Mouse (Mus musculus): ENCODE data around the gene Rab8b. TPM values are rescaled to one million over a fixed set of nuclear protein-coding genes. Genes with fewer than 3 reads are reported as not detected.

The Rab8b gene
- polyA plus RNA-seq (2014; fragmentation: Nextera tagmentation; extraction: Ambion mirVana): 15.3 and 22.4 TPM in 2 replicates

GRCm38 (mm10) chr9:66919382-66919971 is at the start of gene Rab8b:
Gene Rab8b, minus strand, starts transcription at chr9:66919687.
- Histone ChIP-seq H3K9me3 (replicated peaks; ENCODE audit: control insufficient read depth, low read length) (no peaks in the 10 kb centered on the region), H3K4me3 (ENCODE audit: low read depth, low read length) (peak within 1 kb of the TSS; percentile 82), H3K27ac (ENCODE audit: low read depth, low read length) (peak within 1 kb of the TSS; percentile 85), H3K4me1 (ENCODE audit: control insufficient read depth, insufficient read depth, low read length) (peaks cover 18% of the 10 kb centered on the region), H3K36me3 (ENCODE audit: control insufficient read depth, insufficient read depth, low read length) (0 out of 2 replicates have a peak, but pooled peaks cover 8% of the 10 kb centered on the region), H3K4me2 (ENCODE audit: low read length) (peak within 1 kb of the TSS; percentile 69), H3K9ac (ENCODE audit: low read length) (peak within 1 kb of the TSS; percentile 89), H3K27me3 (replicated peaks; ENCODE audit: control insufficient read depth, insufficient read depth, low read length) (no peaks in the 10 kb centered on the region)
- DNase-seq (ENCODE audit: low spot score) (peak; percentile 98), ATAC-seq (peak; percentile 99)
- 1% methylated on average over 47 of the region's 49 CpGs for WGBS

- H3K9me3 ChIP-seq (replicated peaks; ENCODE audit: control insufficient read depth, low read length): no peaks in the 10 kb centered on the region
- no peak overlapping the region for H3K27ac ChIP-seq (ENCODE audit: low read depth, low read length)
- no peak overlapping the region for H3K4me3 ChIP-seq (ENCODE audit: low read depth, low read length)
- ATAC-seq (no peak), DNase-seq (ENCODE audit: low spot score) (no peak)
- WGBS: 94% methylated on average over 8 of the region's 8 CpGs
- no peak overlapping the region for H3K9ac ChIP-seq (ENCODE audit: low read length)
- peaks cover 22% of the 10 kb centered on the region for H3K36me3 ChIP-seq (ENCODE audit: control insufficient read depth, insufficient read depth, low read length)
- no peak overlapping the region for H3K4me2 ChIP-seq (ENCODE audit: low read length)
- no peaks in the 10 kb centered on the region for H3K4me1 ChIP-seq (ENCODE audit: control insufficient read depth, insufficient read depth, low read length)
- H3K27me3 ChIP-seq (replicated peaks; ENCODE audit: control insufficient read depth, insufficient read depth, low read length): no peaks in the 10 kb centered on the region
Measured at GRCm38 (mm10) chr9:66967492-66967891, 48.0 kb upstream of the Rab8b start.

- Histone ChIP-seq H3K4me1 (ENCODE audit: control insufficient read depth, insufficient read depth, low read length) (no peaks in the 10 kb centered on the region), H3K4me3 (ENCODE audit: low read depth, low read length) (no peak overlapping the region), H3K27me3 (replicated peaks; ENCODE audit: control insufficient read depth, insufficient read depth, low read length) (no peaks in the 10 kb centered on the region), H3K4me2 (ENCODE audit: low read length) (no peak overlapping the region), H3K27ac (ENCODE audit: low read depth, low read length) (no peak overlapping the region), H3K9ac (ENCODE audit: low read length) (no peak overlapping the region), H3K36me3 (ENCODE audit: control insufficient read depth, insufficient read depth, low read length) (no peaks in the 10 kb centered on the region), H3K9me3 (replicated peaks; ENCODE audit: control insufficient read depth, low read length) (no peaks in the 10 kb centered on the region)
- DNase-seq (ENCODE audit: low spot score) (no peak), ATAC-seq (no peak)
- WGBS: 82% methylated on average over 3 of the region's 3 CpGs
Measured at GRCm38 (mm10) chr9:66961478-66961877, 42.0 kb upstream of the Rab8b start.

- DNase-seq (ENCODE audit: low spot score): no peak
- Histone ChIP-seq H3K4me2 (ENCODE audit: low read length) (no peak overlapping the region), H3K36me3 (ENCODE audit: control insufficient read depth, insufficient read depth, low read length) (no peaks in the 10 kb centered on the region), H3K9ac (ENCODE audit: low read length) (no peak overlapping the region), H3K27ac (ENCODE audit: low read depth, low read length) (no peak overlapping the region), H3K9me3 (replicated peaks; ENCODE audit: control insufficient read depth, low read length) (no peaks in the 10 kb centered on the region), H3K27me3 (replicated peaks; ENCODE audit: control insufficient read depth, insufficient read depth, low read length) (no peaks in the 10 kb centered on the region), H3K4me3 (ENCODE audit: low read depth, low read length) (no peak overlapping the region), H3K4me1 (ENCODE audit: control insufficient read depth, insufficient read depth, low read length) (no peaks in the 10 kb centered on the region)
- no peak for ATAC-seq
- WGBS: 92% methylated on average over 3 of the region's 3 CpGs
Measured at GRCm38 (mm10) chr9:66957451-66957850, 38.0 kb upstream of the Rab8b start.

GRCm38 (mm10) chr9:66952886-66953285 is 33.4 kb upstream of the Rab8b start:
- 87% methylated on average over 2 of the region's 2 CpGs for WGBS
- no peak overlapping the region for H3K9ac ChIP-seq (ENCODE audit: low read length)
- no peak for ATAC-seq

GRCm38 (mm10) chr9:66952321-66952720 is 32.8 kb upstream of the Rab8b start:
- DNase-seq (ENCODE audit: low spot score) (no peak), ATAC-seq (no peak)
- H3K27ac ChIP-seq (ENCODE audit: low read depth, low read length): no peak overlapping the region
- no peaks in the 10 kb centered on the region for H3K4me1 ChIP-seq (ENCODE audit: control insufficient read depth, insufficient read depth, low read length)
- peaks cover 11% of the 10 kb centered on the region for H3K36me3 ChIP-seq (ENCODE audit: control insufficient read depth, insufficient read depth, low read length)
- H3K9ac ChIP-seq (ENCODE audit: low read length): no peak overlapping the region
- H3K4me3 ChIP-seq (ENCODE audit: low read depth, low read length): no peak overlapping the region
- no peak overlapping the region for H3K4me2 ChIP-seq (ENCODE audit: low read length)
- H3K27me3 ChIP-seq (replicated peaks; ENCODE audit: control insufficient read depth, insufficient read depth, low read length): no peaks in the 10 kb centered on the region
- H3K9me3 ChIP-seq (replicated peaks; ENCODE audit: control insufficient read depth, low read length): no peaks in the 10 kb centered on the region
- WGBS: 83% methylated on average over 8 of the region's 8 CpGs

More at GRCm38 (mm10) chr9:66952886-66953285, 33.4 kb upstream of the Rab8b start:
- H3K36me3 ChIP-seq (ENCODE audit: control insufficient read depth, insufficient read depth, low read length): peaks cover 8% of the 10 kb centered on the region
- H3K9me3 ChIP-seq (replicated peaks; ENCODE audit: control insufficient read depth, low read length): no peaks in the 10 kb centered on the region
- H3K27me3 ChIP-seq (replicated peaks; ENCODE audit: control insufficient read depth, insufficient read depth, low read length): no peaks in the 10 kb centered on the region
- no peak overlapping the region for H3K4me3 ChIP-seq (ENCODE audit: low read depth, low read length)
- H3K27ac ChIP-seq (ENCODE audit: low read depth, low read length): no peak overlapping the region
- H3K4me2 ChIP-seq (ENCODE audit: low read length): no peak overlapping the region
- H3K4me1 ChIP-seq (ENCODE audit: control insufficient read depth, insufficient read depth, low read length): no peaks in the 10 kb centered on the region
- DNase-seq (ENCODE audit: low spot score): no peak

GRCm38 (mm10) chr9:66948536-66948935 is 29.0 kb upstream of the Rab8b start:
- 93% methylated on average over 2 of the region's 2 CpGs for WGBS
- Histone ChIP-seq H3K27me3 (replicated peaks; ENCODE audit: control insufficient read depth, insufficient read depth, low read length) (no peaks in the 10 kb centered on the region), H3K9ac (ENCODE audit: low read length) (no peak overlapping the region), H3K27ac (ENCODE audit: low read depth, low read length) (no peak overlapping the region), H3K36me3 (ENCODE audit: control insufficient read depth, insufficient read depth, low read length) (peaks cover 11% of the 10 kb centered on the region), H3K9me3 (replicated peaks; ENCODE audit: control insufficient read depth, low read length) (no peaks in the 10 kb centered on the region), H3K4me3 (ENCODE audit: low read depth, low read length) (no peak overlapping the region), H3K4me1 (ENCODE audit: control insufficient read depth, insufficient read depth, low read length) (0 out of 2 replicates have a peak, but pooled peaks cover 8% of the 10 kb centered on the region), H3K4me2 (ENCODE audit: low read length) (no peak overlapping the region)
- no peak for ATAC-seq
- no peak for DNase-seq (ENCODE audit: low spot score)

- Histone ChIP-seq H3K4me3 (ENCODE audit: low read depth, low read length) (peak within 1 kb of the TSS; percentile 96), H3K4me2 (ENCODE audit: low read length) (peak within 1 kb of the TSS; percentile 69), H3K27ac (ENCODE audit: low read depth, low read length) (peak within 1 kb of the TSS; percentile 94), H3K4me1 (ENCODE audit: control insufficient read depth, insufficient read depth, low read length) (0 out of 2 replicates have a peak, but pooled peaks cover 8% of the 10 kb centered on the region), H3K9ac (ENCODE audit: low read length) (peak within 1 kb of the TSS; percentile 88), H3K9me3 (replicated peaks; ENCODE audit: control insufficient read depth, low read length) (no peaks in the 10 kb centered on the region), H3K36me3 (ENCODE audit: control insufficient read depth, insufficient read depth, low read length) (peaks cover 11% of the 10 kb centered on the region), H3K27me3 (replicated peaks; ENCODE audit: control insufficient read depth, insufficient read depth, low read length) (no peaks in the 10 kb centered on the region)
- DNase-seq (ENCODE audit: low spot score) (peak; percentile 94), ATAC-seq (peak; percentile 99)
- WGBS: under 1% methylated on average over 77 of the region's 77 CpGs
Measured at GRCm38 (mm10) chr9:66945647-66946641, 26.5 kb upstream of the Rab8b start, which contains the start of gene Rps27l. Gene Rps27l, plus strand, starts transcription at chr9:66946086.
